Mouse (Mus musculus): ENCODE measurements around the gene Frg2f1. TPM values are rescaled to one million over a fixed set of nuclear protein-coding genes. Genes with fewer than 3 reads are reported as not detected.
A peak's percentile ranks its signal among the peaks of the same experiment; 100 is the strongest.

Frg2f1 gene
- total RNA-seq, 2 experiments from 2014 or later: 24.1 to 28.0 TPM

GRCm38 (mm10) chr4:119498319-119498848, 40.9 kb downstream of the Frg2f1 start:
- no peak for DNase-seq
- intact Hi-C loops (cut with DNase I): no loop called here

DNA sequence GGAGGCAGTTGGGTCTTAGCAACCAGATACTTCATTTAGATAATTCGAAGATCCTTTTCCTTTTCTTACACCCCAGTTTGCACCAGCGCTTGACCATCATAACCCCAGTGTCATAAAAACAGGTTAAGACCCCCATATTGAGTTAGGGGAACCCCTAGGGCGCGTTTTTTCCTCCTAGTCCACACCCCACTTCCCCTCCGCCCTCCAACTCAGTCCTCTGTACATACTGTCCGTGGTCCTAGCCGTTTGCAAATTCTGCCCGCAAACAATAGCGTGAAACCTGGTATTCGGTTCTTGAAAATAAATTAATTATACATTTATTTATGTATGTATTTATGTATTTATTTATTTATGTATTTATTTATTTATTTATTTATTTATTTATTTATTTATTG, 46.4 kb downstream of the Frg2f1 start:
- no peak for DNase-seq
- intact Hi-C loops (cut with DNase I): no loop called here

GRCm38 (mm10) chr4:119492291-119492932, 46.9 kb downstream of the Frg2f1 start, which contains the start of gene Rimkla:
Rimkla (minus strand) TSS chr4:119492628.
- DNase-seq: peak; percentile 71

GRCm38 (mm10) chr4:119490806-119491205, 48.5 kb downstream of the Frg2f1 start:
- peak; percentile 76 for DNase-seq
- intact Hi-C loops (cut with DNase I): no loop called here

More at GRCm38 (mm10) chr4:119492291-119492932, 46.9 kb downstream of the Frg2f1 start, which contains the start of gene Rimkla:
- intact Hi-C loops (cut with DNase I): no loop called here

- intact Hi-C loops (cut with DNase I): no loop called here
- DNase-seq: peak; percentile 50
Measured at GRCm38 (mm10) chr4:119489666-119490065, 49.7 kb downstream of the Frg2f1 start.

DNA sequence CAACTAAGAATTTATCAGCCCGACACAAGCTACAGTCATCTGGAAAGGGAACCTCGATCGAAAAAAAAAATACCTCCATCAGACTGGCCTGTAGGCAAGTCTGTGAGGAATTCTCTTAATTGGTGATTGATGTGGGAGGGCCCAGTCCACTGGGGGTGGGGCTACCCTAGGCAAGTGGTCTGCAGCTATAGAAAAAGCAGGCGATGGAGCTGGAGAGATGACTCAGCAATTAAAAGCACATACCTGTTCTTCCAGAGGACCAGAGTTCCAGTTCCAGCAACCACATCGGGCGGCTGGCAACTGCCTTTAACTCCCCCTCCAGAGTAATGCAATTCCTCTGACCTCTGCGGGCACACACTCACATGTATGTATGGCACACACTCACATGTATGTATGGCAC, 54.4 kb downstream of the Frg2f1 start:
- no peak for DNase-seq

DNA sequence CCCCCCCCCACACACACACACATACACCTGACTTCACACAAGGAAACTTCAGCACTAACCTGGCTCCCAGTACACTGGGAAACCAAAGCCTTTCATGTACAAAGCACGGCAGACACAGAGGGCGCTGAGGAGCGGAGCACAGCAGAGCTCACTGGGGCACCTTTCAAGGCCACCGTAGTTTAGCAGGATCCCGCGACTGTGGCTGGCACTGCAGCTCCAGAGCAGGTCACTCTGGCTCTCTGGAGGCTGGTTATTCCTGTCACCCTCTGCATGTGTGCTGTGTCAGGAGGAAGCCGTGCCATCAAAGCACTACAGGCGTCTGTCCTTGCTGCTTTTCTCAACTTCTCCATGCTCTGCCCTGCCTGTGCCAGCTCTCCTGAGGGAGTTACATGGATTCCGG, 56.3 kb downstream of the Frg2f1 start:
- no peak for DNase-seq
- intact Hi-C loops (cut with DNase I): no loop called here

More for the DNA sequence above, 54.4 kb downstream of the Frg2f1 start:
- intact Hi-C loops (cut with DNase I): no loop called here

Other genes with a start within 250 kb of the Frg2f1 start
- gene Ybx1, start 244.9 kb downstream of the Frg2f1 start, total RNA-seq (2021): 1,000 to 10,000 TPM; 1,087 to 1,125 TPM
- gene Ppih, start 219.0 kb downstream of the Frg2f1 start, total RNA-seq (2021): 10 to 100 TPM; 26.2 to 27.3 TPM
- gene Ccdc30, start 124.0 kb downstream of the Frg2f1 start, total RNA-seq (2021): 10 to 100 TPM; 20.5 to 21.3 TPM
- 1 to 10 TPM; 5.0 to 5.8 TPM for gene Ppcs, start 117.1 kb downstream of the Frg2f1 start, total RNA-seq (2021)
- under 1 TPM; 0.26 to 0.40 TPM for gene Zmynd12, start 116.7 kb downstream of the Frg2f1 start, total RNA-seq (2021)
- gene Rimkla, start 46.9 kb downstream of the Frg2f1 start, total RNA-seq (2021): 10 to 100 TPM; 28.2 to 29.0 TPM
- 10 to 100 TPM; 81.2 to 82.6 TPM for gene Foxj3, start 2.5 kb downstream of the Frg2f1 start, total RNA-seq (2021)
- not detected for gene Guca2a, start 98.2 kb upstream of the Frg2f1 start, total RNA-seq (2021)
- gene Guca2b, start 119.4 kb upstream of the Frg2f1 start, total RNA-seq (2021): not detected
- 10 to 100 TPM; 63.9 to 64.4 TPM for gene Hivep3, start 194.3 kb upstream of the Frg2f1 start, total RNA-seq (2021)

All from left cerebral cortex, postnatal 4 days (tissue).